Comparison of ENCODE assay signal across 8 mouse cellular contexts in genomic region chr10:10355605-10356227, GRCm38 (mm10).
DNase-seq lines count a peak whose midpoint lies in the region; ATAC-seq and TF ChIP-seq lines count a peak whose summit lies in the region.

No protein-coding gene starts in this region.

- no peaks in the 10 kb centered on the region for H3K36me3 ChIP-seq in lung, postnatal 0 days (ENCODE audit: insufficient read depth, low read length)
- no peaks in the 10 kb centered on the region for H3K36me3 ChIP-seq in midbrain, embryonic 13.5 days

- TF ChIP-seq EP300 in lung, postnatal 0 days (IDR thresholded peaks at IDR 0.05), result no peak

- peak; percentile 52 for TF ChIP-seq CTCF in lung, postnatal 0 days (IDR thresholded peaks at IDR 0.05)
- peak; percentile 36; the same call in 1 of the 2 replicates for TF ChIP-seq CTCF in cerebellum, adult 2 months (IDR thresholded peaks at IDR 0.05; ENCODE audit: borderline replicate concordance, insufficient read depth, low read depth, low read length)

- no peaks in the 10 kb centered on the region for H3K4me1 ChIP-seq in lung, postnatal 0 days (ENCODE audit: insufficient read depth, low read depth, low read length)
- H3K4me1 ChIP-seq in cerebellum, adult 2 months (ENCODE audit: control insufficient read depth, insufficient read depth, low read length), result no peaks in the 10 kb centered on the region
- no peaks in the 10 kb centered on the region for H3K4me1 ChIP-seq in midbrain, embryonic 13.5 days (replicated peaks)

- H3K4me2 ChIP-seq in lung, postnatal 0 days (replicated peaks; ENCODE audit: low read depth, low read length), result no peak overlapping the region
- no peak overlapping the region for H3K4me2 ChIP-seq in midbrain, embryonic 13.5 days (replicated peaks)

- 9% methylated on average over 3 of the region's 3 CpGs for WGBS in lung, postnatal 0 days
- WGBS in cerebellum, adult 2 months, result 10% methylated on average over 3 of the region's 3 CpGs
- WGBS in midbrain, embryonic 13.5 days, result 14% methylated on average over 3 of the region's 3 CpGs

- H3K9ac ChIP-seq in lung, postnatal 0 days (replicated peaks; ENCODE audit: low read depth), result no peak overlapping the region
- no peak overlapping the region for H3K9ac ChIP-seq in midbrain, embryonic 13.5 days (replicated peaks)

- TF ChIP-seq POLR2A in cerebellum, adult 2 months (IDR thresholded peaks at IDR 0.05; ENCODE audit: borderline replicate concordance, insufficient read depth, low read length), result no peak

- no peaks in the 10 kb centered on the region for H3K27me3 ChIP-seq in lung, postnatal 0 days (replicated peaks; ENCODE audit: insufficient read depth, low read length)
- no peaks in the 10 kb centered on the region for H3K27me3 ChIP-seq in cerebellum, adult 2 months (ENCODE audit: control insufficient read depth, insufficient read depth, low read length)
- H3K27me3 ChIP-seq in midbrain, embryonic 13.5 days, result no peaks in the 10 kb centered on the region

- no peak overlapping the region for H3K4me3 ChIP-seq in lung, postnatal 0 days (ENCODE audit: low read depth, low read length)
- H3K4me3 ChIP-seq in cerebellum, adult 2 months (replicated peaks; ENCODE audit: insufficient read depth, low read depth, low read length), result no peak overlapping the region
- no peak overlapping the region for H3K4me3 ChIP-seq in midbrain, embryonic 13.5 days (replicated peaks)

- no peak overlapping the region for H3K27ac ChIP-seq in lung, postnatal 0 days (ENCODE audit: low read length)
- no peak overlapping the region for H3K27ac ChIP-seq in cerebellum, adult 2 months (ENCODE audit: insufficient read depth, low read length)
- no peak overlapping the region for H3K27ac ChIP-seq in midbrain, embryonic 13.5 days

- peak; percentile 30; the same call in 1 of the 2 replicates for ATAC-seq in lung, postnatal 0 days
- peak; percentile 96 for ATAC-seq in midbrain, embryonic 13.5 days

- DNase-seq in lung, postnatal 0 days (ENCODE audit: low spot score), result peak; percentile 32
- DNase-seq in lung, adult 18-20 months, result no peak
- peak; percentile 15 to 46 for DNase-seq in cerebellum, adult 2 months
- DNase-seq in frontal cortex, adult 2 months (ENCODE audit: extremely low spot score in 1 of 2, low spot score in 1 of 2), result peak; percentile 38 to 73
- peak; percentile 5 to 7 for DNase-seq in kidney, postnatal 4 days
- no peak for DNase-seq in testis, postnatal 14 days (ENCODE audit: low spot score)
- no peak for DNase-seq in ovary, postnatal 36 days (ENCODE audit: low spot score)

- H3K9me3 ChIP-seq in lung, postnatal 0 days (ENCODE audit: low read length), result no peaks in the 10 kb centered on the region
- no peaks in the 10 kb centered on the region for H3K9me3 ChIP-seq in midbrain, embryonic 13.5 days

Comparison
In these comparisons a context has a peak if more than half of its experiments do, and no peak if none do; other contexts are left out.
1. DNase-seq: peak in lung, postnatal 0 days (single experiment), cerebellum, adult 2 months (2 of 2), frontal cortex, adult 2 months (2 of 2) and kidney, postnatal 4 days (2 of 2); none in lung, adult 18-20 months (0 of 2), testis, postnatal 14 days (single experiment) and ovary, postnatal 36 days (single experiment).